Mouse (Mus musculus): ENCODE results near the gene Foxk1. TPM values are rescaled to one million over a fixed set of nuclear protein-coding genes. Genes with fewer than 3 reads are reported as not detected.
A peak's percentile ranks its signal among the peaks of the same experiment; 100 is the strongest.

The Foxk1 gene
- polyA plus RNA-seq, 1 experiment from 2014 or later: 4.0 TPM

GRCm38 (mm10) chr5:142453742-142454141, 52.4 kb downstream of the Foxk1 start:
- Histone ChIP-seq H3K27ac (ENCODE audit: low read depth, low read length) (no peak overlapping the region), H3K27me3 (replicated peaks; ENCODE audit: control insufficient read depth, insufficient read depth, low read length) (no peaks in the 10 kb centered on the region), H3K36me3 (ENCODE audit: control insufficient read depth, insufficient read depth, low read length) (peaks cover 41% of the 10 kb centered on the region), H3K4me3 (ENCODE audit: low read depth, low read length) (no peak overlapping the region), H3K4me2 (no peak overlapping the region), H3K9me3 (ENCODE audit: control insufficient read depth, low read length) (no peaks in the 10 kb centered on the region), H3K9ac (ENCODE audit: low read depth, low read length) (no peak overlapping the region), H3K4me1 (replicated peaks; ENCODE audit: control insufficient read depth, insufficient read depth, low read length) (peaks cover 9% of the 10 kb centered on the region)
- WGBS: 88% methylated on average over 13 of the region's 13 CpGs
- no peak for DNase-seq (ENCODE audit: low spot score)
- no peak for ATAC-seq (replicated peaks; ENCODE audit: low FRiP score)

DNA sequence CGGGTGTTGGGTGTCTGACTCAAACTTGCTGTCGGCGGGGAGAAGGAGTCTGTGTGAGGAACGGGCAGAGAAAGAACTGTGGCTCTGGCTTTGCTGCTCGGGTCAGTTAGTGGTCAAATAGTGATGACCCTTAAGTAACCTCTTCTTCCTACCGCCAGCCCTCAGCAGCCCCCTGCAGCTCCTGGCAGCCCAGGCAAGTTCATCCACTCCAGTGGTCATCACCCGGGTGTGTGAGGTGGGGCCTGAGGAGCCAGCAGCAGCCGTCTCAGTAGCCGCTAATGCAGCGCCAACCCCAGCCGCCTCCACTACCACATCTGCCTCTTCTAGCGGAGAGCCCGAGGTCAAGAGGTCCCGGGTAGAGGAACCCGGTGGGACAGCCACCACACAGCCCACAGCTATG, 55.0 kb downstream of the Foxk1 start:
- Histone ChIP-seq H3K4me3 (ENCODE audit: low read depth, low read length) (no peak overlapping the region), H3K27me3 (replicated peaks; ENCODE audit: control insufficient read depth, insufficient read depth, low read length) (no peaks in the 10 kb centered on the region), H3K9me3 (ENCODE audit: control insufficient read depth, low read length) (no peaks in the 10 kb centered on the region), H3K4me2 (no peak overlapping the region), H3K9ac (ENCODE audit: low read depth, low read length) (no peak overlapping the region), H3K27ac (ENCODE audit: low read depth, low read length) (no peak overlapping the region), H3K4me1 (replicated peaks; ENCODE audit: control insufficient read depth, insufficient read depth, low read length) (peaks cover 9% of the 10 kb centered on the region), H3K36me3 (ENCODE audit: control insufficient read depth, insufficient read depth, low read length) (peaks cover 32% of the 10 kb centered on the region)
- ATAC-seq (replicated peaks; ENCODE audit: low FRiP score) (no peak), DNase-seq (ENCODE audit: low spot score) (no peak)
- WGBS: 60% methylated on average over 15 of the region's 15 CpGs

DNA sequence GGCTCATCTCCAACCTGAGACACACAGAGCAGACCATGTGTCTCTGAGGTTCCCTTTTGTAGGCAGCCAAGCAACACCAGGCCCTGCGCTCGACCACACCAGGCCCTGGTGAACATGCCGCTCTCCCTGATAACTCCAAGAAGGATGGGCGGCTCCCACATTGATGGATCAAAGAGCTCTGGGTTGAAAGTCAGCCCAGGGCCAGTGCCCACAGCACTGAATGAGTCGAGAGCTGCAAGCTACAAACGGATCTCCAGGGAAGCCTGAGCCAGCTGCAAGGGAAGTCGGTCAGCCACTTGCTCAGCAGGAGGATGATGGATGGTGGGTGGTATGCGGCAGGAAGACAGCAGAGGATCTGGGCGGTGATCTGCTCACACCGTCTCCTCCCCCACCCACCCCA, 56.0 kb downstream of the Foxk1 start:
- no peaks in the 10 kb centered on the region for H3K27me3 ChIP-seq (replicated peaks; ENCODE audit: control insufficient read depth, insufficient read depth, low read length)
- H3K9ac ChIP-seq (ENCODE audit: low read depth, low read length): peak overlapping the region; percentile 30; the same call in 1 of the 2 replicates
- peaks cover 33% of the 10 kb centered on the region for H3K36me3 ChIP-seq (ENCODE audit: control insufficient read depth, insufficient read depth, low read length)
- DNase-seq (ENCODE audit: low spot score): no peak
- ATAC-seq (replicated peaks; ENCODE audit: low FRiP score): no peak
- no peaks in the 10 kb centered on the region for H3K9me3 ChIP-seq (ENCODE audit: control insufficient read depth, low read length)
- H3K27ac ChIP-seq (ENCODE audit: low read depth, low read length): peak overlapping the region; percentile 48; the same call in 1 of the 2 replicates
- H3K4me2 ChIP-seq: no peak overlapping the region
- H3K4me3 ChIP-seq (ENCODE audit: low read depth, low read length): no peak overlapping the region
- peaks cover 9% of the 10 kb centered on the region for H3K4me1 ChIP-seq (replicated peaks; ENCODE audit: control insufficient read depth, insufficient read depth, low read length)
- 37% methylated on average over 10 of the region's 10 CpGs for WGBS

DNA sequence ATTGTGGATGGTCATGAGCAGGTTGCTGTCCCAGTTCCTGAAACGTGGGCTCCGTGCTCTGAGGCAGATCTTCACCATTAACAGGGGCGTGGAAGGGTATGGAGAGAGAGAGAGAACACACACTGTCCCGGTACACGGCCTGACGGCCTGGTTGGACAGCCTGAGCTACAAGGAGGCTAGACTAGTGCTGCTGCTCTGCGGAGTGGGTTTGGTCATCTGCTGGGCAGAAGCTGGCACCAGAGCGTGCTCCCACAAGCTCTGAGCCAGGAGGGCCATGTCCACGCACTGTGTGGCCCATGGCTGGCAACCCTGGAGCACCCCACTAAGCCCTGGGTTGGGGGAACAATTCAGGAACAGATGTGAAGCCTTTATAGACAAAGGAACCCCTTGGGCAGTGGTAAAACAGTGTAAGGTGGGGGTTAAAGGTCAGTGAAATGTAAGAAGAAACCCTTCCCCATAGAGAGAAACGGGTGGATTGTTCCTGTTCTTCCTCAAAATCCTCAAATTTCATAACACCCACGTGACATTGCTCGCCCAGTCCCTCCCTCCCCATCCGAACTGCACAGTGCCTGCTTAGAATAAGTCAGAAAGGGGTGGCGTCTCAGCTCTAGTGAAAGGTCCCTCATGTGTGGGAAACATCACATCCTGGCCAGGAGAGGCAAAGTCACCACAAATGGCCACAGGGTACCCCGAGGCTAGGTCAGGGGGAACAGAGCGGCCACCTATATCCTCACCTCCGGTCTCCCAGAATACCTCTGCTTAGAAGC, 57.7 kb downstream of the Foxk1 start:
- H3K4me1 ChIP-seq (replicated peaks; ENCODE audit: control insufficient read depth, insufficient read depth, low read length): peaks cover 13% of the 10 kb centered on the region
- ATAC-seq (replicated peaks; ENCODE audit: low FRiP score): no peak
- DNase-seq (ENCODE audit: low spot score): no peak
- WGBS: 86% methylated on average over 17 of the region's 17 CpGs
- no peak overlapping the region for H3K27ac ChIP-seq (ENCODE audit: low read depth, low read length)
- H3K9ac ChIP-seq (ENCODE audit: low read depth, low read length): no peak overlapping the region
- no peak overlapping the region for H3K4me2 ChIP-seq
- peaks cover 26% of the 10 kb centered on the region for H3K36me3 ChIP-seq (ENCODE audit: control insufficient read depth, insufficient read depth, low read length)
- H3K4me3 ChIP-seq (ENCODE audit: low read depth, low read length): no peak overlapping the region
- no peaks in the 10 kb centered on the region for H3K9me3 ChIP-seq (ENCODE audit: control insufficient read depth, low read length)
- no peaks in the 10 kb centered on the region for H3K27me3 ChIP-seq (replicated peaks; ENCODE audit: control insufficient read depth, insufficient read depth, low read length)

GRCm38 (mm10) chr5:142459834-142460233, 58.5 kb downstream of the Foxk1 start:
- Histone ChIP-seq H3K4me1 (replicated peaks; ENCODE audit: control insufficient read depth, insufficient read depth, low read length) (peaks cover 16% of the 10 kb centered on the region), H3K9me3 (ENCODE audit: control insufficient read depth, low read length) (no peaks in the 10 kb centered on the region), H3K27ac (ENCODE audit: low read depth, low read length) (no peak overlapping the region), H3K36me3 (ENCODE audit: control insufficient read depth, insufficient read depth, low read length) (peaks cover 26% of the 10 kb centered on the region), H3K9ac (ENCODE audit: low read depth, low read length) (no peak overlapping the region), H3K27me3 (replicated peaks; ENCODE audit: control insufficient read depth, insufficient read depth, low read length) (no peaks in the 10 kb centered on the region), H3K4me3 (ENCODE audit: low read depth, low read length) (no peak overlapping the region), H3K4me2 (no peak overlapping the region)
- no peak for DNase-seq (ENCODE audit: low spot score)
- 82% methylated on average over 5 of the region's 5 CpGs for WGBS
- no peak for ATAC-seq (replicated peaks; ENCODE audit: low FRiP score)

DNA sequence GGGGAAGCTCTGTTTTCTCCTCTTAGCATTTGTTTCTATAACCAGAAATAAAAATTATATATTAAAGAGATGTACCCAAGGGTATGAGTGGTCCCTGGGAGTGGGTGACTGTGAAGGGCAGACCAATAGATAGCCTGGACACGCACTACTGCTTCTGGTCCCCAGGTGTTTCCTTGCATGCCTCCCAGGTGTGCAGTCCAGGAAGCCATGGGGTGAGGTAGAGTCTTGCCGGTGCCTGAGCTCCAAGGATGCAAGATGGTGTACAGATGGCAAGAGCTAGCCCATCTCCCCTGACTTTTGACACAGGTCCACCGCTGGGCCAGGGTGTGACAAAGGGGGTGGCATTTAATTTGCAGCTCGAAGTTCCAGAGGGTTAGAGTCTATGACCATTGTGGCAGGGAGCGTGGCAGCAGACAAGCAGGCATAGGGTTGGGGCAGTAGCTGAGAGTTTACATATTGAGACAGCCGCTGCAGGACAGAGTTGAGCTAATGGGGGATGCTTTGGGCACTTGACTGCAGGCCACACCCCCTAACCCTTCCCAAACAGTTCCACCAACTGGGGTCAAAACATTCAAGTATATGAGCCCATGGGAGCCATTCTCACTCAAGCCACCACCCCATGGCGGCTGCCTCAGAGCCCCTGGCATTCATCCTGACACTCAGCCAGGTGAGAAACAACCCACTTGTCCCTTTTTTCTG, 60.8 kb downstream of the Foxk1 start:
- DNase-seq (ENCODE audit: low spot score): no peak
- no peak overlapping the region for H3K9ac ChIP-seq (ENCODE audit: low read depth, low read length)
- no peaks in the 10 kb centered on the region for H3K9me3 ChIP-seq (ENCODE audit: control insufficient read depth, low read length)
- H3K27ac ChIP-seq (ENCODE audit: low read depth, low read length): no peak overlapping the region
- H3K36me3 ChIP-seq (ENCODE audit: control insufficient read depth, insufficient read depth, low read length): peaks cover 14% of the 10 kb centered on the region; the same call in 1 of the 2 replicates
- H3K4me1 ChIP-seq (replicated peaks; ENCODE audit: control insufficient read depth, insufficient read depth, low read length): peaks cover 13% of the 10 kb centered on the region
- 98% methylated on average over 7 of the region's 7 CpGs for WGBS
- no peak overlapping the region for H3K4me3 ChIP-seq (ENCODE audit: low read depth, low read length)
- ATAC-seq (replicated peaks; ENCODE audit: low FRiP score): no peak
- no peak overlapping the region for H3K4me2 ChIP-seq
- H3K27me3 ChIP-seq (replicated peaks; ENCODE audit: control insufficient read depth, insufficient read depth, low read length): no peaks in the 10 kb centered on the region

GRCm38 (mm10) chr5:142462641-142462948, 61.3 kb downstream of the Foxk1 start:
- ATAC-seq (replicated peaks; ENCODE audit: low FRiP score) (no peak), DNase-seq (ENCODE audit: low spot score) (no peak)
- H3K4me2 ChIP-seq: no peak overlapping the region
- H3K36me3 ChIP-seq (ENCODE audit: control insufficient read depth, insufficient read depth, low read length): peaks cover 9% of the 10 kb centered on the region; the same call in 1 of the 2 replicates
- no peaks in the 10 kb centered on the region for H3K27me3 ChIP-seq (replicated peaks; ENCODE audit: control insufficient read depth, insufficient read depth, low read length)
- no peak overlapping the region for H3K9ac ChIP-seq (ENCODE audit: low read depth, low read length)
- H3K4me1 ChIP-seq (replicated peaks; ENCODE audit: control insufficient read depth, insufficient read depth, low read length): peaks cover 9% of the 10 kb centered on the region
- H3K9me3 ChIP-seq (ENCODE audit: control insufficient read depth, low read length): no peaks in the 10 kb centered on the region
- no peak overlapping the region for H3K4me3 ChIP-seq (ENCODE audit: low read depth, low read length)
- no peak overlapping the region for H3K27ac ChIP-seq (ENCODE audit: low read depth, low read length)
- WGBS: 96% methylated on average over 2 of the region's 2 CpGs

DNA sequence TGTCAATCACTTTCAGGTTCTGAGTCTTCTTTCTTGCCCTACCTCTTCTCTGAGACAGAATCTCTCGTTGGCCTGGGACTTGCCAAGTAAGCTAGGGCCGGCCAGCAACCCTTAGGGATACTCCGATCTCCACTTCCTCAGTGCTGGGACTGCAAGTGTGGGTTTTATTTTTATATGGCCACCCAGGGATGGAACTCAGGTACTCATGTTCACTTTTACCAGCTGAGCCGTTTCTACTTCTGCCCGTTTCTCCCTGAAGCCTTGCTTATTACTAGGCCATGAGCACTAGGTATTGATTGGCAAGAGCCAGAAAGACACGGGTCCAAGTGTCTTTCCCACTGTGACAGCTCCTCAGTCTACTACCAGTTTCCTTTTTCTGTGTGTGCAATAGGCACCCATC, 61.7 kb downstream of the Foxk1 start:
- WGBS: 82% methylated on average over 6 of the region's 6 CpGs
- no peaks in the 10 kb centered on the region for H3K27me3 ChIP-seq (replicated peaks; ENCODE audit: control insufficient read depth, insufficient read depth, low read length)
- ATAC-seq (replicated peaks; ENCODE audit: low FRiP score): no peak

More for the DNA sequence above, 61.7 kb downstream of the Foxk1 start:
- H3K36me3 ChIP-seq (ENCODE audit: control insufficient read depth, insufficient read depth, low read length): peaks cover 9% of the 10 kb centered on the region; the same call in 1 of the 2 replicates
- peak overlapping the region; percentile 83 for H3K4me2 ChIP-seq
- H3K9me3 ChIP-seq (ENCODE audit: control insufficient read depth, low read length): no peaks in the 10 kb centered on the region
- H3K4me3 ChIP-seq (ENCODE audit: low read depth, low read length): peak overlapping the region; percentile 84
- H3K4me1 ChIP-seq (replicated peaks; ENCODE audit: control insufficient read depth, insufficient read depth, low read length): peaks cover 9% of the 10 kb centered on the region
- peak overlapping the region; percentile 78 for H3K9ac ChIP-seq (ENCODE audit: low read depth, low read length)
- H3K27ac ChIP-seq (ENCODE audit: low read depth, low read length): peak overlapping the region; percentile 84
- DNase-seq (ENCODE audit: low spot score): no peak

Data from liver, embryonic 11.5 days (tissue).